ENCODE assay signal across 29 mouse cellular contexts in the genomic region with DNA sequence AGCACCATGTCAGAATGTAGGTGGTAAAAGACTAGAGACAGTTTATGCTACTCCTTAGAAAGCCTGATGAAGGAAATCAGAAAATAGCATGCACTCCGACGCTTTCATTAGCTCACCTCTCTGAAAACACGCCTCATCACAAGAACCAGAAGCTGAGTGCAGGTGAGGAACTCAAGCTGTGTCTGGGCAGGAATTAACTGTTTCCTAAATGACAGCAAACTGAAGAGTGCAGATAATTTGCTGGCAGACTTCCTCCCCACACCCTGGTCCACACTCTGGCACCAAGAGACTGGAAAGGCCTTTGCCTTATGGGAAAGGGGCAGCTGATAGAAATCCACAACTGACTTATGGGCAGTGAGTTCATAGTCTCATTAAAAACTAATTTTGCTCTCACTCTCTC.
DNase-seq lines count a peak whose midpoint lies in the region; ATAC-seq and TF ChIP-seq lines count a peak whose summit lies in the region.
"Had no signal": no experiment of that assay in that cellular context is flagged by ENCODE, and none has a peak within 500 bp of the region (broad histone marks: within the 10 kb centered on the region; RNA-seq: fewer than 3 reads in every experiment).

No protein-coding gene starts in this region.

- H3K9ac ChIP-seq in hindbrain, embryonic 15.5 days, result no peak overlapping the region
- no peak overlapping the region for H3K9ac ChIP-seq in hindbrain, embryonic 12.5 days
- H3K9ac ChIP-seq in midbrain, embryonic 13.5 days (replicated peaks), result no peak overlapping the region
- no peak overlapping the region for H3K9ac ChIP-seq in midbrain, postnatal 0 days (replicated peaks; ENCODE audit: low read length, poor library complexity, severe bottlenecking)
- H3K9ac ChIP-seq: forebrain, embryonic 13.5 days; kidney, embryonic 15.5 days; limb, embryonic 15.5 days; liver, embryonic 13.5 days; neural tube, embryonic 12.5 days had no signal

- H3K9me3 ChIP-seq in hindbrain, embryonic 15.5 days, result no peaks in the 10 kb centered on the region
- H3K9me3 ChIP-seq in hindbrain, embryonic 12.5 days (replicated peaks), result no peaks in the 10 kb centered on the region
- no peaks in the 10 kb centered on the region for H3K9me3 ChIP-seq in midbrain, embryonic 13.5 days
- no peaks in the 10 kb centered on the region for H3K9me3 ChIP-seq in midbrain, postnatal 0 days (ENCODE audit: low read length)
- H3K9me3 ChIP-seq: forebrain, embryonic 13.5 days; kidney, embryonic 15.5 days; limb, embryonic 15.5 days; liver, embryonic 13.5 days; megakaryocyte, embryonic 14.5 days; neural tube, embryonic 12.5 days had no signal

- peaks cover 23% of the 10 kb centered on the region for H3K4me1 ChIP-seq in hindbrain, embryonic 15.5 days (replicated peaks)
- peaks cover 16% of the 10 kb centered on the region for H3K4me1 ChIP-seq in hindbrain, embryonic 12.5 days
- H3K4me1 ChIP-seq in midbrain, embryonic 13.5 days (replicated peaks), result peaks cover 30% of the 10 kb centered on the region
- H3K4me1 ChIP-seq in midbrain, postnatal 0 days (ENCODE audit: insufficient read depth, low read length), result peaks cover 10% of the 10 kb centered on the region; the same call in 1 of the 2 replicates
- H3K4me1 ChIP-seq: liver, embryonic 13.5 days; megakaryocyte, embryonic 14.5 days had no signal

- TF ChIP-seq CTCF in midbrain, postnatal 0 days (IDR thresholded peaks at IDR 0.05), result no peak

- no peak for ATAC-seq in hindbrain, embryonic 15.5 days (ENCODE audit: low FRiP score, low read depth)
- ATAC-seq in hindbrain, embryonic 12.5 days (ENCODE audit: low FRiP score), result no peak
- ATAC-seq in midbrain, embryonic 13.5 days, result no peak
- no peak for ATAC-seq in midbrain, postnatal 0 days (ENCODE audit: low FRiP score)
- no peak for ATAC-seq in frontal cortex, adult (ENCODE audit: low TSS enrichment)
- ATAC-seq: forebrain, embryonic 13.5 days; lung, postnatal 0 days had no signal

- H3K4me3 ChIP-seq in hindbrain, embryonic 15.5 days, result no peak overlapping the region
- H3K4me3 ChIP-seq in hindbrain, embryonic 12.5 days, result no peak overlapping the region
- no peak overlapping the region for H3K4me3 ChIP-seq in midbrain, embryonic 13.5 days (replicated peaks)
- H3K4me3 ChIP-seq in midbrain, postnatal 0 days (ENCODE audit: low read depth, low read length), result no peak overlapping the region
- H3K4me3 ChIP-seq: erythroblast, embryonic 14.5 days; forebrain, embryonic 13.5 days; kidney, embryonic 15.5 days; limb, embryonic 15.5 days; liver, embryonic 13.5 days; megakaryocyte, embryonic 14.5 days; neural tube, embryonic 12.5 days had no signal

- DNase-seq in cerebellum, postnatal 10 days, result peak; percentile 59 to 62
- DNase-seq in cerebellum, adult 11 months, result no peak
- no peak for DNase-seq in midbrain, postnatal 0 days (ENCODE audit: low spot score)
- peak; percentile 12 for DNase-seq in Muller cell, postnatal 12 days (ENCODE audit: inconsistent ontology term)
- DNase-seq: adrenal gland, adult 8-10 months; cerebellum, adult 9-10 months; gastrocnemius, postnatal 25 days; heart, adult 18-20 months; heart, postnatal 4 days; kidney, adult 18-20 months; kidney, postnatal 25 days; liver, embryonic 13.5 days; lung, adult 18-20 months; lung, postnatal 4 days; right cerebral cortex, postnatal 4 days had no signal

- no peak overlapping the region for H3K4me2 ChIP-seq in hindbrain, embryonic 15.5 days
- H3K4me2 ChIP-seq in hindbrain, embryonic 12.5 days (replicated peaks), result no peak overlapping the region
- no peak overlapping the region for H3K4me2 ChIP-seq in midbrain, embryonic 13.5 days (replicated peaks)
- no peak overlapping the region for H3K4me2 ChIP-seq in midbrain, postnatal 0 days (ENCODE audit: low read depth, low read length, poor library complexity, severe bottlenecking)
- H3K4me2 ChIP-seq: forebrain, embryonic 13.5 days; heart, embryonic 11.5 days; kidney, embryonic 15.5 days; limb, embryonic 15.5 days; liver, embryonic 13.5 days had no signal

- no peaks in the 10 kb centered on the region for H3K27me3 ChIP-seq in hindbrain, embryonic 15.5 days
- H3K27me3 ChIP-seq in hindbrain, embryonic 12.5 days, result no peaks in the 10 kb centered on the region
- peaks cover 4% of the 10 kb centered on the region; the same call in 1 of the 2 replicates for H3K27me3 ChIP-seq in midbrain, embryonic 13.5 days
- no peaks in the 10 kb centered on the region for H3K27me3 ChIP-seq in midbrain, postnatal 0 days (ENCODE audit: insufficient read depth, low read length)
- H3K27me3 ChIP-seq: CH12.LX; kidney, embryonic 15.5 days; limb, embryonic 15.5 days; liver, embryonic 13.5 days; neural tube, embryonic 12.5 days had no signal

- H3K36me3 ChIP-seq in hindbrain, embryonic 15.5 days, result no peaks in the 10 kb centered on the region
- no peaks in the 10 kb centered on the region for H3K36me3 ChIP-seq in hindbrain, embryonic 12.5 days
- H3K36me3 ChIP-seq in midbrain, embryonic 13.5 days, result 0 out of 2 replicates have a peak, but pooled peaks cover 3% of the 10 kb centered on the region
- no peaks in the 10 kb centered on the region for H3K36me3 ChIP-seq in midbrain, postnatal 0 days (ENCODE audit: insufficient read depth, low read length)
- H3K36me3 ChIP-seq: kidney, embryonic 15.5 days; liver, embryonic 13.5 days; neural tube, embryonic 12.5 days had no signal

- whole genome bisulfite sequencing in hindbrain, embryonic 15.5 days, result 76% methylated on average over 3 of the region's 3 CpGs
- WGBS in hindbrain, embryonic 12.5 days, result 89% methylated on average over 3 of the region's 3 CpGs
- WGBS in midbrain, embryonic 13.5 days, result 79% methylated on average over 3 of the region's 3 CpGs
- 67% methylated on average over 3 of the region's 3 CpGs for WGBS in midbrain, postnatal 0 days

- peak overlapping the region; percentile 13; the same call in 1 of the 2 replicates for H3K27ac ChIP-seq in hindbrain, embryonic 15.5 days (replicated peaks)
- H3K27ac ChIP-seq in hindbrain, embryonic 12.5 days, result no peak overlapping the region
- H3K27ac ChIP-seq in midbrain, embryonic 13.5 days, result peak overlapping the region; percentile 39; the same call in 1 of the 2 replicates
- H3K27ac ChIP-seq in midbrain, postnatal 0 days (ENCODE audit: low read depth, low read length), result no peak overlapping the region
- H3K27ac ChIP-seq: kidney, embryonic 15.5 days; limb, embryonic 15.5 days; liver, embryonic 13.5 days; neural tube, embryonic 12.5 days; stomach, postnatal 0 days had no signal

Comparison
In these comparisons a context has a peak if more than half of its experiments do, and no peak if none do; other contexts are left out.
1. DNase-seq: peak in cerebellum, postnatal 10 days (2 of 2) and Muller cell, postnatal 12 days (single experiment); none in cerebellum, adult 11 months (single experiment) and midbrain, postnatal 0 days (single experiment).
2. H3K27ac ChIP-seq: peak in hindbrain, embryonic 15.5 days (single experiment) and midbrain, embryonic 13.5 days (single experiment); none in hindbrain, embryonic 12.5 days (single experiment) and midbrain, postnatal 0 days (single experiment).